Mouse (Mus musculus): ENCODE measurements at regions not wholly inside any gene's neighbourhood (a gene's known extent, or its start where the extent isn't known, plus 50 kb on each side); places are given as distances from the start of the nearest gene placed in this dataset.
A peak's percentile ranks its signal among the peaks of the same experiment; 100 is the strongest.

DNA sequence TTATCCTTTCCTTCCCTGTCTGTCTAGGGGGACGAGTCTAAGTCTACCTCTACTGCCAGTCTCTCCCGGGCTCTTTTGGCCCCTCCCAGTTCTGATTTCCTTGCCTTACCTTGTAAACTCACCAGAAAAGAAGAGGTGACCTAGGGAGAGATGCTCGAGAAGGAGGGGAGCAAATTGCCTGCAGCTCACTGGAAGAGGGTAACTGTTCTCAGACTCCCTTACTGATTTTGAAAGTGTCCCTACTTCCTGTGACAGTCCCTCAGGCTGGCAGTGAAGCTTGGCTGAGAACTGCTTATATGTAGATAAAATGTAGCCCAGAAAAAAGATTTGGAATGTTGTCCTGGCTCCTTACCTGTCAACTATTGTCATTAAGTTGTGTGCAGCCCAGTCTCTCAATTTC lies 180.6 kb upstream of the Tab2 start:
- no peak for DNase-seq (ENCODE audit: low spot score)
- Histone ChIP-seq H3K4me2 (replicated peaks; ENCODE audit: low read depth) (no peak overlapping the region), H3K27me3 (ENCODE audit: control insufficient read depth, insufficient read depth, low read length) (no peaks in the 10 kb centered on the region), H3K4me3 (ENCODE audit: low read depth, low read length) (no peak overlapping the region), H3K36me3 (ENCODE audit: control insufficient read depth, insufficient read depth, low read length) (no peaks in the 10 kb centered on the region), H3K4me1 (replicated peaks; ENCODE audit: control insufficient read depth, insufficient read depth) (no peaks in the 10 kb centered on the region), H3K9me3 (ENCODE audit: control insufficient read depth, low read length) (no peaks in the 10 kb centered on the region), H3K27ac (replicated peaks) (no peak overlapping the region), H3K9ac (ENCODE audit: low read length) (no peak overlapping the region)
- TF ChIP-seq EP300 (optimal IDR thresholded peaks at IDR 0.05): no peak
- TF ChIP-seq CTCF (IDR thresholded peaks at IDR 0.05; ENCODE audit: low read depth): no peak
- 71% methylated on average over 3 of the region's 3 CpGs for WGBS
- ATAC-seq (ENCODE audit: low FRiP score, low TSS enrichment): no peak

DNA sequence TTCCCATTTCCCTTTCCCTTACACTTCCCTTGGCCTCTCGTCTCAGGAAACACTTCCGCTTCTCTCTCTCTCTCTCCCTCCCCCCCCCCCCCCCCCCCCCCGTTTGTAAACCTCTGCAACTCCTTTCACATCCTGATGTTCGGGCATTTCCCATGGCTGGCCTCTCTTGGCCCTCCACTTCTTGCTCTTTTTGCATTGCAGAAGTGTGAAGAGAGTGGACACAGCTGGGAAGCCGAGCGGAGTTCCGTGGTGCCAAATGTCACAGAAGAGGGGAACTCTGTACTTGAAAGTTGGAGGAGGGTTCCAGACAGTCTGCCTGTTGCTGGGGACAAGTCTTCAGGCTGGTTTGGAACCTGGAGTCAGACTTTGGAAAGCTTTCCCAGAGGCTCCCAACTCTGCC lies 179.2 kb upstream of the Tab2 start:
- Histone ChIP-seq H3K4me3 (ENCODE audit: low read depth, low read length) (no peak overlapping the region), H3K4me1 (replicated peaks; ENCODE audit: control insufficient read depth, insufficient read depth) (no peaks in the 10 kb centered on the region), H3K9ac (ENCODE audit: low read length) (no peak overlapping the region), H3K27ac (replicated peaks) (no peak overlapping the region), H3K27me3 (ENCODE audit: control insufficient read depth, insufficient read depth, low read length) (no peaks in the 10 kb centered on the region), H3K36me3 (ENCODE audit: control insufficient read depth, insufficient read depth, low read length) (no peaks in the 10 kb centered on the region), H3K4me2 (replicated peaks; ENCODE audit: low read depth) (no peak overlapping the region), H3K9me3 (ENCODE audit: control insufficient read depth, low read length) (no peaks in the 10 kb centered on the region)
- ATAC-seq (ENCODE audit: low FRiP score, low TSS enrichment) (no peak), DNase-seq (ENCODE audit: low spot score) (no peak)
- no peak for TF ChIP-seq EP300 (optimal IDR thresholded peaks at IDR 0.05)
- no peak for TF ChIP-seq CTCF (IDR thresholded peaks at IDR 0.05; ENCODE audit: low read depth)
- WGBS: 60% methylated on average over 7 of the region's 7 CpGs

DNA sequence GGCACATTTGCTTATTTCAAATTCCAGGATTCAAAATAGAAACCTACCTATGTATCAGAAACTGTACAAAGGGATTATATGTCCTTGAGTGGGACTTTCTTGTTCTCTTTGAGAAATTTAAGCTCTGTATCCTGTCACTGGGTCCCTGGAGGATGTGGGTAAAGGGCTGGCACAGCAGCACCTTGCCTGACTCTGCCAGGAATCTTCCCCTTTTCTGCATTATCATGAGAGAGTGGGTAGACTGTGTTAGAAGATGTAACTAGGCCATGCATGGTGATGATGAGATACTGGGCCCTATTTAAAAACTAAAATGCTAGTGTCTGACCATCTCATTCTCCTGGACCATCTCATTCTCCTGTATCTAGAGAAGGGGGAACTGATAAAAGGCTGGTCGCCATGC lies 178.4 kb upstream of the Tab2 start:
- Histone ChIP-seq H3K4me1 (replicated peaks; ENCODE audit: control insufficient read depth, insufficient read depth) (no peaks in the 10 kb centered on the region), H3K27ac (replicated peaks) (no peak overlapping the region), H3K4me3 (ENCODE audit: low read depth, low read length) (no peak overlapping the region), H3K27me3 (ENCODE audit: control insufficient read depth, insufficient read depth, low read length) (no peaks in the 10 kb centered on the region), H3K4me2 (replicated peaks; ENCODE audit: low read depth) (no peak overlapping the region), H3K36me3 (ENCODE audit: control insufficient read depth, insufficient read depth, low read length) (no peaks in the 10 kb centered on the region), H3K9ac (ENCODE audit: low read length) (no peak overlapping the region), H3K9me3 (ENCODE audit: control insufficient read depth, low read length) (no peaks in the 10 kb centered on the region)
- TF ChIP-seq EP300 (optimal IDR thresholded peaks at IDR 0.05) (no peak), CTCF (IDR thresholded peaks at IDR 0.05; ENCODE audit: low read depth) (no peak)
- ATAC-seq (ENCODE audit: low FRiP score, low TSS enrichment): no peak
- 90% methylated on average over 1 of the region's 1 CpGs for WGBS
- no peak for DNase-seq (ENCODE audit: low spot score)

DNA sequence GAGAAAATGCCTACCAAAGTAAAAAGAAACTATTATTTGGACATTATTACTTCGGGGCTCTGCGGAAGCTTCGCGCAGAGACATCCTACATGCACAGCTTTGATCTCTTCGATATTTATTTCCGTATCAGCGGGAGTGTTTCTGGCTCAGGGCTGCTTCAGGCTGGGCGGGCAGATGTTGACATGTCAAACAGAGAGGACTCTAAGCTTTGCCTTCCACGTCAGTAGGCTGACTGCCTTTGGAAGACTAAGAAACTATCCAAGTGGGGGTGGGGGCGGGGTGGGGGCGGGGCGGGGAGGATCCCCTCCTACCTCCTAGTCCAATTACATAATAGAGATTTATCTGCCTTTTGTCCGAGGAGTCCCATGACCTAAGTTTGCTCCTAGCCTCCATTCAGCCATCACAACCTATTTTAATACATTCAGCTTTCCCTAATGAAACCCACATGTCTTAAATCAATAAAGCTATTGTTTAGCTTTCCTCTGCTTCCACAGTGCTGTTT lies 177.5 kb upstream of the Tab2 start:
- WGBS: 26% methylated on average over 13 of the region's 13 CpGs
- no peak overlapping the region for H3K27ac ChIP-seq (replicated peaks)
- no peak overlapping the region for H3K9ac ChIP-seq (ENCODE audit: low read length)
- no peak for TF ChIP-seq CTCF (IDR thresholded peaks at IDR 0.05; ENCODE audit: low read depth)
- no peak for TF ChIP-seq EP300 (optimal IDR thresholded peaks at IDR 0.05)
- peak overlapping the region; percentile 44 for H3K4me2 ChIP-seq (replicated peaks; ENCODE audit: low read depth)
- H3K27me3 ChIP-seq (ENCODE audit: control insufficient read depth, insufficient read depth, low read length): no peaks in the 10 kb centered on the region
- H3K4me1 ChIP-seq (replicated peaks; ENCODE audit: control insufficient read depth, insufficient read depth): no peaks in the 10 kb centered on the region
- no peaks in the 10 kb centered on the region for H3K36me3 ChIP-seq (ENCODE audit: control insufficient read depth, insufficient read depth, low read length)
- no peaks in the 10 kb centered on the region for H3K9me3 ChIP-seq (ENCODE audit: control insufficient read depth, low read length)
- ATAC-seq (ENCODE audit: low FRiP score, low TSS enrichment) (peak; percentile 80), DNase-seq (ENCODE audit: low spot score) (peak; percentile 44)
- no peak overlapping the region for H3K4me3 ChIP-seq (ENCODE audit: low read depth, low read length)

DNA sequence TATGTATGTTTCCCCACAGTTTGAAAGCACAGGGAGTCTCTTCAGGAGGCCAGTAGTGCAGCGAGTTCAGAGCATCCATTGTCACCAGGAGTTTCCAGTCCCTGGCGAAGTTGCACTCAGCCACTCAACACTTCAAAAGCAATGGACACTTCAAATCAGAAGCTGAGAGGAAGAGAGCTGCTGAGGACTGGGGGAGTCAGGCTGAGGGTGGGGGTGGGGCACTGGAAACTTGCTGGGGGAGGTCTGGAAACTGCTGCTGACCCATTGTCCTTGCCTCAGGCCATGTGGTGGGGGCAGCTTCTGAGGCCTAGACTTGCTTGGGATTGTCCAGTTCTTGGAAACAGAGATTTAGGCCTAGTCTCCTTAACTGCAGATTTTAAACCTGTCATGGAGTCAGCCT lies 176.8 kb upstream of the Tab2 start:
- 84% methylated on average over 2 of the region's 2 CpGs for WGBS
- no peaks in the 10 kb centered on the region for H3K36me3 ChIP-seq (ENCODE audit: control insufficient read depth, insufficient read depth, low read length)
- DNase-seq (ENCODE audit: low spot score) (no peak), ATAC-seq (ENCODE audit: low FRiP score, low TSS enrichment) (no peak)
- H3K4me2 ChIP-seq (replicated peaks; ENCODE audit: low read depth): no peak overlapping the region
- H3K4me3 ChIP-seq (ENCODE audit: low read depth, low read length): no peak overlapping the region
- no peak overlapping the region for H3K9ac ChIP-seq (ENCODE audit: low read length)
- H3K9me3 ChIP-seq (ENCODE audit: control insufficient read depth, low read length): no peaks in the 10 kb centered on the region
- H3K27me3 ChIP-seq (ENCODE audit: control insufficient read depth, insufficient read depth, low read length): no peaks in the 10 kb centered on the region
- no peak overlapping the region for H3K27ac ChIP-seq (replicated peaks)
- no peak for TF ChIP-seq EP300 (optimal IDR thresholded peaks at IDR 0.05)
- no peak for TF ChIP-seq CTCF (IDR thresholded peaks at IDR 0.05; ENCODE audit: low read depth)
- H3K4me1 ChIP-seq (replicated peaks; ENCODE audit: control insufficient read depth, insufficient read depth): no peaks in the 10 kb centered on the region

DNA sequence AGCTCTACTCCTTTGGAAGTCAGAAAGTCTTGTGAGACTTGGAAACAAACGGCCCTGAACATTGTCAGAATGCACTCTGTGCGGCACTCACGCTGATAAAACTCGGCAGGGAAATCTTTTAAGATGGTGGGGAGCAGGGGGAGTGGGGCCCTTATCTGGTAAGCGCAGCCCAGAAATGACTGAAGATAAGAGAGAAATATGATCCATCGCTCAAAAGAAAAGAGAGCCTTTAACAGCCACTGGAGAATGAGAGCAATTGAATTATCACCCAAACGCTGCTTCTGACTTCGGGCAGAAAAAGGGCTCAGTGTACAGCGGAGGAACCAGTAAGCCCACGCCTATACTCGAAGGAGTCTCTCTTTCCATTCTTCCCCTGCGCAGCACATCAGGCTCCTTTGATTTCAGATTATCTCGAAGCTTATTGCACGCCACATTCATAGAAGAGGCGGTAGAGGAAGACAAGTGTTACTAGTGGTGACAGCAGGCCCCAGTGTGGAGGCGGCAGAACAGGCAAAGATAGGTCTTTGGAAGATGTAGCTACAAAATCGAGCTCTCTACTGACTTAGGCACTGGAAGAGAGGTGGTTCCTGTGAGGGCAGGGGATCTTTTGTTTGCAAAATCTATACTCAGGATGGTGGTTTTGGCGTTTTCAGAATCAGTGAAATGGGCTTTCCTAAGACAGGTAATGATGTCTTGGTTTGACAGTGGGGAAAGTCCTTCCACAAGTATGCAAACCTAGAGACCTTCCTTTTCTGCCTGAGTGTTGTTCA lies 174.6 kb upstream of the Tab2 start:
- Histone ChIP-seq H3K9ac (ENCODE audit: low read length) (no peak overlapping the region), H3K4me1 (replicated peaks; ENCODE audit: control insufficient read depth, insufficient read depth) (no peaks in the 10 kb centered on the region), H3K27ac (replicated peaks) (no peak overlapping the region), H3K27me3 (ENCODE audit: control insufficient read depth, insufficient read depth, low read length) (no peaks in the 10 kb centered on the region), H3K9me3 (ENCODE audit: control insufficient read depth, low read length) (no peaks in the 10 kb centered on the region), H3K4me3 (ENCODE audit: low read depth, low read length) (no peak overlapping the region), H3K36me3 (ENCODE audit: control insufficient read depth, insufficient read depth, low read length) (no peaks in the 10 kb centered on the region), H3K4me2 (replicated peaks; ENCODE audit: low read depth) (peak overlapping the region; percentile 15; the same call in 1 of the 2 replicates)
- TF ChIP-seq EP300 (optimal IDR thresholded peaks at IDR 0.05): no peak
- no peak for TF ChIP-seq CTCF (IDR thresholded peaks at IDR 0.05; ENCODE audit: low read depth)
- ATAC-seq (ENCODE audit: low FRiP score, low TSS enrichment) (no peak), DNase-seq (ENCODE audit: low spot score) (no peak)
- WGBS: 43% methylated on average over 18 of the region's 18 CpGs

All from stomach, postnatal 0 days (tissue).